Mouse (Mus musculus): ENCODE measurements around the gene Rabepk. TPM values are rescaled to one million over a fixed set of nuclear protein-coding genes. Genes with fewer than 3 reads are reported as not detected.
A peak's percentile ranks its signal among the peaks of the same experiment; 100 is the strongest.
"Not testable (repeated sequence)": the region's sequence is repeated elsewhere in the genome, so short reads cannot be mapped to it uniquely, and the experiment has no call there.

The Rabepk gene
- polyA plus RNA-seq, 1 experiment from 2014 or later: 26.9 TPM

GRCm38 (mm10) chr2:34762872-34763271 lies 36.8 kb downstream of the Rabepk start:
- ATAC-seq: no peak
- Histone ChIP-seq H3K4me1 (ENCODE audit: control insufficient read depth, insufficient read depth, low read length) (no peaks in the 10 kb centered on the region), H3K4me2 (ENCODE audit: low read length) (no peak overlapping the region), H3K4me3 (ENCODE audit: low read depth, low read length) (no peak overlapping the region), H3K27me3 (replicated peaks; ENCODE audit: control insufficient read depth, insufficient read depth, low read length) (no peaks in the 10 kb centered on the region), H3K36me3 (ENCODE audit: control insufficient read depth, insufficient read depth, low read length) (no peaks in the 10 kb centered on the region), H3K9me3 (replicated peaks; ENCODE audit: control insufficient read depth, low read length) (no peaks in the 10 kb centered on the region), H3K27ac (ENCODE audit: low read depth, low read length) (no peak overlapping the region), H3K9ac (ENCODE audit: low read length) (no peak overlapping the region)
- no peak for DNase-seq (ENCODE audit: low spot score)
- 54% methylated on average over 2 of the region's 2 CpGs for WGBS

DNA sequence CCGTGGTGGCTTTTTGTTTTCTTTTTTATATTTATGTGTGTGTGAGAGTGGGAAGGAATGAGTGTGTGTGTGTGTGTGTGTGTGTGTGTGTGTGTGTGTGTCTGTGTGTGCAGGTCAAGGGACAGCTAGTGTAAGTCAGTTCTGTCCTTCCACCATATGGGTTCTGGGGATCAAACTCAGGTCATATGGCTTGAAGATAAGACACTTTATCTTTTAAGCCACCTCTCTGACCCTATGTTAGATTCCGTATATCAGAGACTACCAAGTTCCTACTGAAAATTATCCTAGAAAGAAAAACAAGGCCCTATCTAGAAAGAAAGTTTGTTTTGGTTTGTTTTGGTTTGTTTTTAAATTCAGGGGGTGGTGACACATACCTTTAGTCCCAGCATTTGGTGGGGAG lies 37.5 kb downstream of the Rabepk start:
- WGBS: 92% methylated on average over 2 of the region's 2 CpGs
- Histone ChIP-seq H3K4me3 (ENCODE audit: low read depth, low read length) (no peak overlapping the region), H3K9ac (ENCODE audit: low read length) (no peak overlapping the region), H3K9me3 (replicated peaks; ENCODE audit: control insufficient read depth, low read length) (no peaks in the 10 kb centered on the region), H3K27me3 (replicated peaks; ENCODE audit: control insufficient read depth, insufficient read depth, low read length) (no peaks in the 10 kb centered on the region), H3K27ac (ENCODE audit: low read depth, low read length) (no peak overlapping the region), H3K4me2 (ENCODE audit: low read length) (no peak overlapping the region), H3K36me3 (ENCODE audit: control insufficient read depth, insufficient read depth, low read length) (no peaks in the 10 kb centered on the region), H3K4me1 (ENCODE audit: control insufficient read depth, insufficient read depth, low read length) (no peaks in the 10 kb centered on the region)
- ATAC-seq: no peak
- no peak for DNase-seq (ENCODE audit: low spot score)

GRCm38 (mm10) chr2:34761272-34761671 lies 38.4 kb downstream of the Rabepk start:
- not testable (repeated sequence) for H3K27me3 ChIP-seq (replicated peaks; ENCODE audit: control insufficient read depth, insufficient read depth, low read length)

GRCm38 (mm10) chr2:34757341-34757740 lies 42.4 kb downstream of the Rabepk start:
- 61% methylated on average over 1 of the region's 1 CpGs for WGBS
- Histone ChIP-seq H3K4me1 (ENCODE audit: control insufficient read depth, insufficient read depth, low read length) (peaks cover 5% of the 10 kb centered on the region), H3K27ac (ENCODE audit: low read depth, low read length) (no peak overlapping the region), H3K27me3 (replicated peaks; ENCODE audit: control insufficient read depth, insufficient read depth, low read length) (no peaks in the 10 kb centered on the region), H3K4me3 (ENCODE audit: low read depth, low read length) (no peak overlapping the region), H3K4me2 (ENCODE audit: low read length) (no peak overlapping the region), H3K9me3 (replicated peaks; ENCODE audit: control insufficient read depth, low read length) (no peaks in the 10 kb centered on the region), H3K9ac (ENCODE audit: low read length) (no peak overlapping the region), H3K36me3 (ENCODE audit: control insufficient read depth, insufficient read depth, low read length) (no peaks in the 10 kb centered on the region)
- DNase-seq (ENCODE audit: low spot score): no peak
- ATAC-seq: no peak

More at GRCm38 (mm10) chr2:34761272-34761671, 38.4 kb downstream of the Rabepk start:
- not testable (repeated sequence) for H3K4me1 ChIP-seq (ENCODE audit: control insufficient read depth, insufficient read depth, low read length); H3K9me3 ChIP-seq (replicated peaks; ENCODE audit: control insufficient read depth, low read length); DNase-seq (ENCODE audit: low spot score); H3K4me2 ChIP-seq (ENCODE audit: low read length); H3K4me3 ChIP-seq (ENCODE audit: low read depth, low read length); H3K36me3 ChIP-seq (ENCODE audit: control insufficient read depth, insufficient read depth, low read length); ATAC-seq; H3K27ac ChIP-seq (ENCODE audit: low read depth, low read length); H3K9ac ChIP-seq (ENCODE audit: low read length)
- 85% methylated on average over 5 of the region's 5 CpGs for WGBS

DNA sequence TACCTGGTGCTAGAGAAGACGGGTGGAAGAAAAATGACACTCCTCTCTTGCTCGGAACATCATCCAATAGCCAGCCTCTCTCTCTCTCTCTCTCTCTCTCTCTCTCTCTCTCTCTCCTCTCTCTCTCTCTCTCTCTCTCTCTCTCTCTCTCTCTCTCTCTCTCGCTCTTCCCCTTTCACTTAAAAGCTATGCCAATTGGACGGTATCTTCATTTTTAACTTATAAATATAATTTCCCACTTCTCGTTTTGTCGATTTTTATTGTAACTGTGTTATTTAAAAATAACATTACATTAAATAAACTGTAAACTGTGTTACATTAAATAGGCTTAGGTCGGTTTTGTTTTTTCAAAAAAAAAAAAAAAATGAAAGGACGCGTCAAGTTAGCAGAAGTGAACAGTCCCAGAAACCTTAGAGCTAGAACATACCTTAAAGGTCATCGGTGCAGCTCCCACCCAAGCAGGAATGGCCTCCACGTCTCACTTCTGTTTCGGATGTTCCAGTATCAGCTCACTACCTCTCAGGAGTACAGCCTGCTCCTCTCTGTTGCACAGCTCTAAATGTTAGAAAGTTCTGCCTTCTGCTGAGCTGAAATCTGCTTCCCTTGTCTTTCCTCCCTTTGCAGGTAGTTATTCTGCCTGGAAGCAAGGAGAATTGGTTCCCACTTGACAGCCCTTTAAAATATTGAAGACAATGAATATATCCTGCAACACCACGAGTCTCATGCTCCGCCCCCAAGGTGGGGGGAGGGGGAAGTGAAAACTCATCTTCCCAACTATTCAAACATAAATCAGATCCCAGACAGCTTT lies 45.0 kb downstream of the Rabepk start, which contains the start of gene Gapvd1:
Gapvd1 (minus strand) TSS at position 682 of the 808 bp plus-strand sequence.
- 1% methylated on average over 13 of the region's 14 CpGs for WGBS
- ATAC-seq (peak; percentile 41; the same call in 1 of the 2 replicates), DNase-seq (ENCODE audit: low spot score) (peak; percentile 65)
- no peaks in the 10 kb centered on the region for H3K36me3 ChIP-seq (ENCODE audit: control insufficient read depth, insufficient read depth, low read length)
- peak within 1 kb of the TSS; percentile 94 for H3K27ac ChIP-seq (ENCODE audit: low read depth, low read length)
- H3K4me2 ChIP-seq (ENCODE audit: low read length): peak within 1 kb of the TSS; percentile 68
- no peaks in the 10 kb centered on the region for H3K9me3 ChIP-seq (replicated peaks; ENCODE audit: control insufficient read depth, low read length)
- H3K4me1 ChIP-seq (ENCODE audit: control insufficient read depth, insufficient read depth, low read length): peaks cover 8% of the 10 kb centered on the region
- no peaks in the 10 kb centered on the region for H3K27me3 ChIP-seq (replicated peaks; ENCODE audit: control insufficient read depth, insufficient read depth, low read length)
- H3K9ac ChIP-seq (ENCODE audit: low read length): peak within 1 kb of the TSS; percentile 94
- peak within 1 kb of the TSS; percentile 90 for H3K4me3 ChIP-seq (ENCODE audit: low read depth, low read length)

GRCm38 (mm10) chr2:34753811-34754550 lies 45.7 kb downstream of the Rabepk start:
- H3K4me2 ChIP-seq (ENCODE audit: low read length): peak overlapping the region; percentile 68
- no peaks in the 10 kb centered on the region for H3K36me3 ChIP-seq (ENCODE audit: control insufficient read depth, insufficient read depth, low read length)
- H3K9ac ChIP-seq (ENCODE audit: low read length): peak overlapping the region; percentile 94
- H3K4me1 ChIP-seq (ENCODE audit: control insufficient read depth, insufficient read depth, low read length): peaks cover 8% of the 10 kb centered on the region
- DNase-seq (ENCODE audit: low spot score): peak; percentile 88
- peak overlapping the region; percentile 94 for H3K27ac ChIP-seq (ENCODE audit: low read depth, low read length)
- peak; percentile 95 for ATAC-seq
- whole genome bisulfite sequencing: under 1% methylated on average over 81 of the region's 106 CpGs
- H3K27me3 ChIP-seq (replicated peaks; ENCODE audit: control insufficient read depth, insufficient read depth, low read length): no peaks in the 10 kb centered on the region
- peak overlapping the region; percentile 90 for H3K4me3 ChIP-seq (ENCODE audit: low read depth, low read length)
- no peaks in the 10 kb centered on the region for H3K9me3 ChIP-seq (replicated peaks; ENCODE audit: control insufficient read depth, low read length)

DNA sequence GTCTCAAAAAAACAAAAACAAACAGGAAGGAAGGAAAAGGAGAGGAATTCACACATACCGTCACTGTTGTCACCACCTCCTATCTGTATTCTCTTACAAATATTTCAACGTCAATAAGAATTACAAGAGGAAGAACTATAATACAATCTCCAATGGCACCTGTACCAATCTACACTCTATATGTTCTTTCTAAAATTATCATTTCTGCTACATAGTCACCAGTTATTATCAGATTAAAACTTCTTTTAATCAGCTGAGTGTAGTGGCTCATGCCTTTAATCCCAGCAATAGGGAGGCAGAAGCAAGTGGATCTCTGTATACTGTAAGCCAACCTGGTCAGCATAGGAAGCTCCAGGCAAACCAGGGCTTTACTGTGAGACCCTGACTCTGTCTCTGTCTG lies 49.5 kb downstream of the Rabepk start:
- H3K9ac ChIP-seq (ENCODE audit: low read length): no peak overlapping the region
- H3K27me3 ChIP-seq (replicated peaks; ENCODE audit: control insufficient read depth, insufficient read depth, low read length): no peaks in the 10 kb centered on the region
- ATAC-seq (no peak), DNase-seq (ENCODE audit: low spot score) (no peak)
- 79% methylated on average over 2 of the region's 2 CpGs for WGBS
- no peaks in the 10 kb centered on the region for H3K9me3 ChIP-seq (replicated peaks; ENCODE audit: control insufficient read depth, low read length)
- no peak overlapping the region for H3K4me3 ChIP-seq (ENCODE audit: low read depth, low read length)
- H3K4me1 ChIP-seq (ENCODE audit: control insufficient read depth, insufficient read depth, low read length): peaks cover 8% of the 10 kb centered on the region
- H3K4me2 ChIP-seq (ENCODE audit: low read length): no peak overlapping the region
- no peak overlapping the region for H3K27ac ChIP-seq (ENCODE audit: low read depth, low read length)
- H3K36me3 ChIP-seq (ENCODE audit: control insufficient read depth, insufficient read depth, low read length): peaks cover 5% of the 10 kb centered on the region; the same call in 1 of the 2 replicates

DNA sequence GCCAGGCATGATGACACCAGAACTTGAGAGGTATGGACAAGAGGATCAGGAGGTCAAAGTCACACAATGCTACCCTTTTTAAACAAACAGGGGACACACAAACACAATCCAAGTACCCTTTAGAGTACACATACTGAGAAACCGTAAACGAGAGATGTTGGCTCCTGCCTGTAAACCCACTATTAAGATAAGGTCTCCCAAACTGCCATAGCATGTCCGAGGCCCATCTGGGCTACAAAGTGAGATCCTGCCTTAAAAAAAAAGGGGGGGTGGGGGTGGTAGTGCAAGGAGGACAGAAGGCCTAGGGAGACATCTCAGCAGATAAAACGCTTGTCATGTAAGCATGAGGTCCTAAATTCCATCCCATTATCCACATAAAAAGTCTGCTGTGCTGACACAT lies 51.2 kb downstream of the Rabepk start:
- H3K4me1 ChIP-seq (ENCODE audit: control insufficient read depth, insufficient read depth, low read length): peaks cover 8% of the 10 kb centered on the region
- H3K9me3 ChIP-seq (replicated peaks; ENCODE audit: control insufficient read depth, low read length): no peaks in the 10 kb centered on the region
- H3K27me3 ChIP-seq (replicated peaks; ENCODE audit: control insufficient read depth, insufficient read depth, low read length): no peaks in the 10 kb centered on the region
- no peak overlapping the region for H3K4me3 ChIP-seq (ENCODE audit: low read depth, low read length)
- H3K27ac ChIP-seq (ENCODE audit: low read depth, low read length): no peak overlapping the region
- H3K9ac ChIP-seq (ENCODE audit: low read length): no peak overlapping the region
- H3K4me2 ChIP-seq (ENCODE audit: low read length): no peak overlapping the region
- peaks cover 12% of the 10 kb centered on the region; the same call in 1 of the 2 replicates for H3K36me3 ChIP-seq (ENCODE audit: control insufficient read depth, insufficient read depth, low read length)
- WGBS: 93% methylated on average over 4 of the region's 4 CpGs
- ATAC-seq: no peak
- no peak for DNase-seq (ENCODE audit: low spot score)
